Mouse (Mus musculus) liver, embryonic 14.5 days (tissue): ENCODE data around the gene Acox1.

Experiments
- CTCF ChIP-seq: IDR thresholded peaks from 2 replicates; pipeline ENCODE4 v1.5.1; 2016; ENCODE audit warnings: antibody characterized with exemption, low read depth, control low read depth
- EP300 ChIP-seq: IDR thresholded peaks from 2 replicates; pipeline ENCODE4 v1.6.1; 2016; ENCODE audit warnings: antibody characterized with exemption, low read depth

DNA sequence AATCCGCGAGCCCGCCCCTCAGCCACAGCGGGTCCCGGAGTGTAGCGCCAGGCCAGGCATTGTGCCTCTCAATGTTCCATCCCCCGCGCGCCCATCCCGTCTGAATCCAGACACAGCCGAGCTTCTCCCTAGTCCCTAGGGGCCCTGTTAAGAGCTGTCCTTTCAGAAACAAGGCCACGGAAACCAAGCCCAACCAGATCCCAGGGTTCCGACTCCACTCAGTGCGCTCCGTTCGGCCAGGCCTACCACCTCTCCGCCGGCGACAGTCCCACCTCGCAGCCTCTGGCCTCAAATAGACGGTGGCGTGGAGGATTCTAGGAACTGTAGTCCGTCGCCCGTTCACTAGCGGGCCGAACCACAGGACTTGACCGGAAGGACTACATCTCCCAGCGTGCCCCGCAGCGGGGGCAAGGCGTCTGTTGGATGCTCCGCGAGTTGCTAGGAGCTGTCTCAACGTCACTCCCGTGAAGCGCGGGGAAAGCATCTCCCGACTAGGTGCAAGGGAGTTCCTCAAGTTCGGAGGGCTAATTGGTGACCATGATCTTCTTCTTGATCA lies 30.9 kb downstream of the Acox1 start, which contains the start of gene Fbf1:
- TF ChIP-seq CTCF (no peak), EP300 (no peak)
